Mouse (Mus musculus): ENCODE measurements around the gene Gm21170.
"Not testable (repeated sequence)": the region's sequence is repeated elsewhere in the genome, so short reads cannot be mapped to it uniquely, and the experiment has no call there.

Gene Gm21170

GRCm38 (mm10) chrY:47690998-47691397 is at the start of gene Gm21170:
TSS of gene Gm21170 (minus strand) at chrY:47691098.
- in situ Hi-C loops (cut with MboI, MseI) = not testable (repeated sequence)
